Mouse (Mus musculus) hindbrain, embryonic 16.5 days (tissue): ENCODE measurements at regions not wholly inside any gene's neighbourhood (a gene's known extent, or its start where the extent isn't known, plus 50 kb on each side); places are given as distances from the start of the nearest gene placed in this dataset.
A peak's percentile ranks its signal among the peaks of the same experiment; 100 is the strongest.

Experiments
- ATAC-seq: fragments of 200-750 bp; cut with Nextera tagmentation; 2 replicates; pipeline ENCODE4 v1.8.0; 2017; ENCODE audit warnings: moderate TSS enrichment, moderate library complexity
- H3K27ac ChIP-seq: fragments of 300-500 bp; sonication (generic); 2 replicates; pipeline ENCODE4 v1.5.1; 2014; ENCODE audit warnings: low read depth, mild to moderate bottlenecking, control low read depth, low read length, moderate library complexity
- H3K27me3 ChIP-seq: fragments of 300-500 bp; sonication (generic); replicated peaks from 2 replicates; pipeline ENCODE4 v1.6.1; 2014; ENCODE audit warnings: low read length; ENCODE audit not compliant: control insufficient read depth, insufficient read depth
- H3K36me3 ChIP-seq: fragments of 300-500 bp; sonication (generic); 2 replicates; pipeline ENCODE4 v1.6.1; 2014; ENCODE audit warnings: mild to moderate bottlenecking, low read length, moderate library complexity, mixed read lengths; ENCODE audit not compliant: control insufficient read depth, insufficient read depth
- H3K4me1 ChIP-seq: fragments of 300-500 bp; sonication (generic); 2 replicates; pipeline ENCODE4 v1.6.1; 2014; ENCODE audit warnings: low read depth, low read length; ENCODE audit not compliant: control insufficient read depth, insufficient read depth
- H3K4me2 ChIP-seq: fragments of 300-500 bp; sonication (generic); 2 replicates; pipeline ENCODE4 v1.6.1; 2014; ENCODE audit warnings: mild to moderate bottlenecking, low read length, control low read depth, moderate library complexity
- H3K4me3 ChIP-seq: fragments of 300-500 bp; sonication (generic); 2 replicates; pipeline ENCODE4 v1.5.1; 2014; ENCODE audit warnings: mild to moderate bottlenecking, low read length, control low read depth, moderate library complexity
- H3K9ac ChIP-seq: fragments of 300-500 bp; sonication (generic); 2 replicates; pipeline ENCODE4 v1.6.1; 2014; ENCODE audit warnings: low read depth, mild to moderate bottlenecking, control low read depth, low read length, moderate library complexity
- H3K9me3 ChIP-seq: fragments of 300-500 bp; sonication (generic); 2 replicates; pipeline ENCODE4 v1.6.1; 2014; ENCODE audit warnings: mild to moderate bottlenecking, low read length, moderate library complexity; ENCODE audit not compliant: control insufficient read depth
- WGBS: fragments of 180-500 bp; shearing (Covaris S2); extraction: QIAGEN DNeasy Blood & Tissue Kit; methylation state at CpG from one replicate; pipeline ENCODE4 v1.1.7; 2014; 5-methylcytosine and 5-hydroxymethylcytosine counted together

DNA sequence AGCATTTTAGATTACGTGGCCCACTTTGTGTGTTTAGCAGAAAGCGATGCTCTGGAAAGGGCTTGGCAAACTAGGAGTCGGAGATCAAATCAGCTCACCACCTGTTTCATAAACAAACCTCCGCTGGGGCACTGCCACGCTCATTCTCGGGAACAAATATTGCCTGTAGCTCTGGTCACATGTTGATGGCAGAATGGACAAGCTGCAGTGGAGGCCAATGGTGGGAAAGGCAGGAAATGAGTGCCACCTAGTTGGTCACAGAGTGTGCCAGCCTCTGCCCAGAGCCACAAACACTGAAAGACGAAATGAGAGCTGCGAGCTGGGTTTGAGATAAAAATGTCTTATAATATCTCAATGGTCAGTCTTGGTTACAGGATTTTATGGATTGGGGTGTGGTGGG is 259.2 kb upstream of the Csf3r start:
- no peaks in the 10 kb centered on the region for H3K27me3 ChIP-seq
- H3K4me3 ChIP-seq, result no peak overlapping the region
- WGBS, result 80% methylated on average over 8 of the region's 8 CpGs
- no peaks in the 10 kb centered on the region for H3K36me3 ChIP-seq
- H3K4me1 ChIP-seq, result no peaks in the 10 kb centered on the region
- H3K4me2 ChIP-seq, result no peak overlapping the region
- no peak overlapping the region for H3K9ac ChIP-seq
- no peaks in the 10 kb centered on the region for H3K9me3 ChIP-seq
- no peak overlapping the region for H3K27ac ChIP-seq
- no peak for ATAC-seq

DNA sequence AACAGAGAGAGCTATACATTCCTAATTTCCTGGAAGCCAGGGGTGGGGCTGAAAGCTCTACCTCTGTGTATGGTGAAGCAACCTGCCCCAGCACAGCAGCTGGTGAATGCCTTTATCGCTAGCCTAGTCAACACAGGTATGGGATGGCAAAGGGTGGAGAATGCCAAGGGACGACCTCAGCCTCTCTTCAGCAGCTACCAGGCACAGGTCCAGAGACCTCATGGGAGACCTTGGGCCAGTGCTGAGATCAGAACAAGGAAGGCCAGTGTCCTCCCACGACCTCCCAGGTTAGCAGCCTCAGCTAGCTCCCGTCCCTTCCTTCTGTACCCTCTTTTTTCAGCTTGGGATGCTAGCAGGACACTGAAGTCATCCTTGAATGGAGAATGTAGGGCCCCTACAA is 247.2 kb upstream of the Csf3r start:
- no peaks in the 10 kb centered on the region for H3K9me3 ChIP-seq
- no peaks in the 10 kb centered on the region for H3K36me3 ChIP-seq
- no peak overlapping the region for H3K9ac ChIP-seq
- H3K27me3 ChIP-seq, result no peaks in the 10 kb centered on the region
- no peak overlapping the region for H3K4me3 ChIP-seq
- H3K27ac ChIP-seq, result no peak overlapping the region
- H3K4me1 ChIP-seq, result peaks cover 7% of the 10 kb centered on the region
- WGBS, result 75% methylated on average over 4 of the region's 4 CpGs
- ATAC-seq, result no peak
- no peak overlapping the region for H3K4me2 ChIP-seq

DNA sequence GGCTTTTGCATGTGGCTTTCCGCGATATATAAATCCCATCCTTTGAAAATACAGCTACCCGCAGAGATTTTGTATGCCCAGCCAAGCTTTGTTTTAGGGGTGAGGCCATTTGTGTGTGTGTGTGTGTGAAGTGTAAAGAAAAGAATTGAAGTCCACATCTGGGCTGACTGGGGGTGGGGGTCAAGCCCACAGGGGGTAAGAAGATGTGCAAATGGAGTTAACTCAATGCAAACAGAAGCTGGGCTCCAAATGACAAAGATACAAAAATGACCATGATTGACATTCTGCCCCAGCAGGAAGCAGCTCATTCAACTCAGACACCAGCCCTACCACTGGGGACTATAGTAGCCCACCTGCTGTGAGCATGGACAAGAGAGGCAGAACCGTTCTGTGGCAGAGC is 244.2 kb upstream of the Csf3r start:
- Histone ChIP-seq H3K27me3 (no peaks in the 10 kb centered on the region), H3K9me3 (no peaks in the 10 kb centered on the region), H3K4me2 (no peak overlapping the region), H3K9ac (no peak overlapping the region), H3K4me3 (no peak overlapping the region), H3K4me1 (peaks cover 7% of the 10 kb centered on the region), H3K36me3 (no peaks in the 10 kb centered on the region), H3K27ac (no peak overlapping the region)
- ATAC-seq, result no peak
- WGBS, result 25% methylated on average over 4 of the region's 4 CpGs

DNA sequence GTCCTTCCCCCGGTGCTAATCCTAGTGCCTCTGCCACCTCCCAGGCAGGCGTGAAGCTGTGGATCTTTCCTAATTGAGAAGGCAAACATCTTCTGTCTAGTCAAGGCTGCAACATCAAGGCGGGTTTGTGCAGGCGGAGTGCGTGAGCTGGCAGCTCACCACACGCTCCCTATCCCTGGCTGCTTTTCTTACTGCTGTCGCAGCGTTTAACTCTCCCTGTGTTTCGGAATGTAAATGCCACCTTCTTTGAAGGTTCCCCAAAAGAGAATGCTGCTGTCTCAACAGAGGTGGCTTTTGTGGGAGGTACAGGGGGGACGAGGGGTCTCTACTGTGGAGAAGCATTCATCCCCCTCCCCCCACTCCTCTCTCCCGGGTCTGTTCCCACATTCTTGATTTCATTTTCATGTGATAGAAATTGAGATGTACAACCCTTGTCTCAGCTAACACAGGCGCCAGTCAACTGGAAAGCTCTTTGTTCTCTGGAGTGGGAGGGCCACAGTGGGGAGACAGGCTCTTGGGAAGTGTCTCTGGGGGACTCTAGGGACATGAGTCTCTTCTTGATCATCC is 243.3 kb upstream of the Csf3r start:
- 4% methylated on average over 12 of the region's 12 CpGs for WGBS
- Histone ChIP-seq H3K4me3 (no peak overlapping the region), H3K4me2 (0 out of 2 replicates have a peak overlapping the region, but pooled peaks have one; percentile 16), H3K9ac (no peak overlapping the region), H3K27me3 (no peaks in the 10 kb centered on the region), H3K36me3 (no peaks in the 10 kb centered on the region), H3K27ac (peak overlapping the region; percentile 30; the same call in 1 of the 2 replicates), H3K9me3 (no peaks in the 10 kb centered on the region), H3K4me1 (peaks cover 7% of the 10 kb centered on the region)
- ATAC-seq, result peak; percentile 61

DNA sequence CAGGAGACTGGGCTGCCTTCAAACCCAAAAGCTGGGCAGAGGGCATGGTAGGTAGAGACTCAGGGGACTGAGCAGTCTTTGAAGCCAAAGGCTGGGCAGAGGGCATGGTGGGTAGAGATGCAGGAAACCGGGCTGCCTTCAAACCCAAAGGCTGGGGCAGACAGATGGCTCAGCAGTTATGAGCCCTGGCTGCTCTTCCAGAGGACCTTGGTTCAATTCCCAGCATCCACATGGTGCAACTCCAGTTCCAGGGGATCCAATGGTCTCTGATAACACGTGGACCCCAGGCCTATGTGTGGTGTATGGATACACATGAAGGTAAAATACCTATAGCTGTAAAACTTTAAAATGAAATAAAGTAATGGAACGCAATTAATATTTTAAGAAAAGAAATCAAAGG is 242.0 kb upstream of the Csf3r start:
- Histone ChIP-seq H3K36me3 (no peaks in the 10 kb centered on the region), H3K9me3 (no peaks in the 10 kb centered on the region), H3K27me3 (no peaks in the 10 kb centered on the region), H3K27ac (no peak overlapping the region), H3K4me2 (no peak overlapping the region), H3K9ac (no peak overlapping the region), H3K4me3 (no peak overlapping the region), H3K4me1 (peaks cover 7% of the 10 kb centered on the region)
- no peak for ATAC-seq
- 85% methylated on average over 3 of the region's 3 CpGs for WGBS

DNA sequence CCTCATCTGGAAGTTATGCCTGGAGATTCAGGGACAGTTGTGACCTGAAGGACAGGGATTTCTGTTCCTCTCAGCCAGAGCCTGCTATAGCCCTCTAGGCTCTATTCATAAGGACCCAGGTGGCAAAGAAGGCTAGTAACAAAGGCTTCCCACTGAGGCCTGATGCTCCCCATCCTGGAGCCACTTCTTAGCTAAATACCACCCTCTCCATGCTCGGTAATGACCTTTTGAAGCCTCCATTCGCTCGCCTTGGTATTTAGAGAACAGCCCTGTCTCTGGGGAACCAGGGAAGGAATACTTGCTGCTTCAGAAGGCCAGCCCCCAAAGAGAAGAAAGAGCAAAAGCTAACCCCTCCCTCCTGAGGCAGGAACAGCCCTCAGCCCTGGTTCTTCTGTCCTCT is 238.3 kb upstream of the Csf3r start:
- H3K4me1 ChIP-seq, result peaks cover 3% of the 10 kb centered on the region
- H3K36me3 ChIP-seq, result no peaks in the 10 kb centered on the region
- H3K4me2 ChIP-seq, result no peak overlapping the region
- H3K9ac ChIP-seq, result no peak overlapping the region
- no peak overlapping the region for H3K4me3 ChIP-seq
- H3K27me3 ChIP-seq, result no peaks in the 10 kb centered on the region
- H3K9me3 ChIP-seq, result no peaks in the 10 kb centered on the region
- WGBS, result 22% methylated on average over 3 of the region's 3 CpGs
- no peak for ATAC-seq
- H3K27ac ChIP-seq, result no peak overlapping the region

DNA sequence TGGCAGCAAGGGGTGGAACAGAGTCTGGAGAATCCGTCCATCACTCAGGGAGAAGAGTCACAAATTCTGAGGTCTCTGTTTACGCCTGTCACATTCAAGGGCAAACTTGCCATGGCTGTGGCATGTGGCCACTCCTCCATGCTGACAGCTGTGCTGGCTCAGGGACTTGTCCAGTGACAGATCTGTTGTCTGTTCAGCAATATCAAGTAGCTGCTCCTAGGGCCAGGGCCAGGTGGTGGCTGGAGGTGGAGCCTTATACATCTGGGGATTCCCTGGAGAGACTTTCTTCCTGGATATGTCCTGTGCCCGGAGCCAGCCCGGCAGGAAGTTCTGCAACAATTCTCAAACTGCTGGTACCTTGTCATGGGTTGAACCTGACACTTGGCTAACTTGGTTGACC is 229.7 kb upstream of the Csf3r start:
- ATAC-seq, result no peak
- H3K27me3 ChIP-seq, result no peaks in the 10 kb centered on the region
- H3K36me3 ChIP-seq, result no peaks in the 10 kb centered on the region
- no peak overlapping the region for H3K9ac ChIP-seq
- no peaks in the 10 kb centered on the region for H3K9me3 ChIP-seq
- no peaks in the 10 kb centered on the region for H3K4me1 ChIP-seq
- no peak overlapping the region for H3K27ac ChIP-seq
- H3K4me2 ChIP-seq, result no peak overlapping the region
- H3K4me3 ChIP-seq, result no peak overlapping the region
- 89% methylated on average over 4 of the region's 4 CpGs for WGBS

DNA sequence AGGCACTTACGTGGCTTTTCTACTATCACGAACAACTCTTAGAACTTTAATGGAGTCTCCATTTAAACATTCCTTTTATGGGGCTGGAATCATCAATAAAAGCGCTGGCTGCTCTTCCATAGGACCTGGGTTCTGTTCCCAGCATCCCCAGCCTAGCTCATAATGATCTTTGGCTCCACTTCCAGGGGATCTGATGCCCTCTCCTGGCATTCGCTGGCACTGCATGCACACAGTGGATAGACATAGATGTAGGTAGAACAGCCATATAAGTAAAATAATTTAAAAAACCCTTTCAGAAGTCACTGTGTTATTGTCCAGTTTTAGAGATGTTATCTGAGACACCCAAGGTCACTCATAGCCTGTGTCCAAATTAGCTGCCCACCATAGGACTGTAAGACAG is 216.4 kb upstream of the Csf3r start:
- H3K4me1 ChIP-seq, result peaks cover 3% of the 10 kb centered on the region
- no peak overlapping the region for H3K9ac ChIP-seq
- no peaks in the 10 kb centered on the region for H3K9me3 ChIP-seq
- no peak overlapping the region for H3K27ac ChIP-seq
- 85% methylated on average over 4 of the region's 4 CpGs for WGBS
- no peak overlapping the region for H3K4me2 ChIP-seq
- no peaks in the 10 kb centered on the region for H3K27me3 ChIP-seq
- H3K4me3 ChIP-seq, result no peak overlapping the region
- no peak for ATAC-seq
- H3K36me3 ChIP-seq, result no peaks in the 10 kb centered on the region

DNA sequence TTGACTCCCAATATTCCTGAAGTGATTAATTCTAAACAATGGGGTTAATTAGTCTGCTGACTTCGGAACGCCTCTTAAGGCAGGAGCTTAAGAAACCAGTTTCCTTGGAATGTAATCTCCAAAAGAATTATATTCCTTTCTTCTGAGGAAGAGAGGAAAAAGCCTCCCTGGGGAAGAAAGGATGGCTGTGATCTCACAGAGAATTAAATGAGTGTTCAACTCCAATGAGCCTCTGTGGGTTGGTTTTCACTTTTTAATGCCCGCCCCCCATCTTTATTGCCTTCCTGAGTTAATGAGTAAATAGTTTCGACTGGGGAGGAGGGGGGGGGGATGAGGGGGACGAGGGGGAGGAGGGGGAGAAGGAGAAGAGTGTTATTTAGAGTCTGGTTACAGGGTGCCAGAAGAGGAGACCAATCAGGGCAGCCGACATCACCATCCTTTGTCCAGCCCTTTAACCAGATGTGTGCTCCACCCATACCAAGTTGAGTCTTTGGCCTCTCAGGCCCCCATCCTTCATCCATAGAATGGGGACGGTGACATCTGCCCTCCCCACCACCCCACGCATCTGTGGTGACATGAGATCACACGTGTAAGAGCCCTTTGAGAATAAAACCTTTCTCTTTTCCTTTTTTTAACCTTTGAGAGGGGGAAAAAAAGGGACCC is 214.8 kb upstream of the Csf3r start:
- Histone ChIP-seq H3K27me3 (no peaks in the 10 kb centered on the region), H3K9ac (no peak overlapping the region), H3K4me1 (peaks cover 3% of the 10 kb centered on the region), H3K4me3 (no peak overlapping the region), H3K27ac (no peak overlapping the region), H3K36me3 (no peaks in the 10 kb centered on the region), H3K9me3 (no peaks in the 10 kb centered on the region), H3K4me2 (no peak overlapping the region)
- ATAC-seq, result peak; percentile 42; the same call in 1 of the 2 replicates
- 13% methylated on average over 9 of the region's 9 CpGs for WGBS
